Mouse (Mus musculus): Measurements from ENCODE around the gene Tenm3. TPM values are rescaled to one million over a fixed set of nuclear protein-coding genes. Genes with fewer than 3 reads are reported as not detected.

The Tenm3 gene
- total and polyA plus RNA-seq, 3 experiments: 0.01 to 0.11 TPM; not detected in 1

- DNase-seq (ENCODE audit: low spot score) (no peak), ATAC-seq (ENCODE audit: extremely low read depth, insufficient number of reproducible peaks, low FRiP score, poor library complexity, severe bottlenecking) (no peak)
- H3K9me3 ChIP-seq (replicated peaks): peaks cover 38% of the 10 kb centered on the region
- no peaks in the 10 kb centered on the region for H3K4me1 ChIP-seq (ENCODE audit: insufficient read depth, low read depth, low read length)
- no peak overlapping the region for H3K4me3 ChIP-seq (ENCODE audit: low read depth, low read length)
- no peaks in the 10 kb centered on the region for H3K36me3 ChIP-seq (replicated peaks)
- H3K27me3 ChIP-seq (ENCODE audit: insufficient read depth, low read length): no peaks in the 10 kb centered on the region
- TF ChIP-seq POLR2AphosphoS5 (IDR thresholded peaks at IDR 0.05; ENCODE audit: insufficient replicate concordance, low read depth, low read length) (no peak), CTCF (IDR thresholded peaks at IDR 0.05; ENCODE audit: low read depth, low read length) (no peak), GATA1 (IDR thresholded peaks at IDR 0.05; ENCODE audit: borderline replicate concordance, low read length) (no peak), GATA2 (IDR thresholded peaks at IDR 0.05; ENCODE audit: borderline replicate concordance, low read depth, low read length) (no peak), TAL1 (conservative IDR thresholded peaks at IDR 0.05; ENCODE audit: low read depth, low read length) (no peak)
Measured at GRCm38 (mm10) chr8:48540894-48541293, 302.9 kb downstream of the Tenm3 start.

DNA sequence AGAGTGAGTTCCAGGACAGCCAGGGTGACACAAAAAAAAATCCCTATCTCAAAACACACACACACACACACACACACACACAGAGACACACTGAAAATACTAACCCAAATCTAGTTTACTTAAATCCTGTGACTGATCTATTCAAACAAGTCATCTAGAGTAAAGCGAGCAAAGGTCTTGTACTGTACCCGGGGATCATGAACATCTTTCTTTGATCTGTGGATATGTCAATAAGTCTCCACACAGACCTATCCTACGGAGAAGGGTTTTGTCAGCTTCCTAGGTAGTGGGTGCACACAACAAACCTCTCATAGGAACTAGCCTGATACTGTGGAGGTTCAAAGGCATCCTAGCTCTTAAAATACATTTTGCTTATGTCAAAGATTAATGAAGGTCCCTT, 307.9 kb downstream of the Tenm3 start:
- H3K9me3 ChIP-seq (replicated peaks): peaks cover 30% of the 10 kb centered on the region
- ATAC-seq (ENCODE audit: extremely low read depth, insufficient number of reproducible peaks, low FRiP score, poor library complexity, severe bottlenecking): no peak
- DNase-seq (ENCODE audit: low spot score): no peak
- no peaks in the 10 kb centered on the region for H3K36me3 ChIP-seq (replicated peaks)
- H3K4me3 ChIP-seq (ENCODE audit: low read depth, low read length): no peak overlapping the region
- H3K4me1 ChIP-seq (ENCODE audit: insufficient read depth, low read depth, low read length): no peaks in the 10 kb centered on the region
- TF ChIP-seq GATA2 (IDR thresholded peaks at IDR 0.05; ENCODE audit: borderline replicate concordance, low read depth, low read length) (no peak), GATA1 (IDR thresholded peaks at IDR 0.05; ENCODE audit: borderline replicate concordance, low read length) (no peak), POLR2AphosphoS5 (IDR thresholded peaks at IDR 0.05; ENCODE audit: insufficient replicate concordance, low read depth, low read length) (no peak), CTCF (IDR thresholded peaks at IDR 0.05; ENCODE audit: low read depth, low read length) (no peak), TAL1 (conservative IDR thresholded peaks at IDR 0.05; ENCODE audit: low read depth, low read length) (no peak)
- H3K27me3 ChIP-seq (ENCODE audit: insufficient read depth, low read length): no peaks in the 10 kb centered on the region

DNA sequence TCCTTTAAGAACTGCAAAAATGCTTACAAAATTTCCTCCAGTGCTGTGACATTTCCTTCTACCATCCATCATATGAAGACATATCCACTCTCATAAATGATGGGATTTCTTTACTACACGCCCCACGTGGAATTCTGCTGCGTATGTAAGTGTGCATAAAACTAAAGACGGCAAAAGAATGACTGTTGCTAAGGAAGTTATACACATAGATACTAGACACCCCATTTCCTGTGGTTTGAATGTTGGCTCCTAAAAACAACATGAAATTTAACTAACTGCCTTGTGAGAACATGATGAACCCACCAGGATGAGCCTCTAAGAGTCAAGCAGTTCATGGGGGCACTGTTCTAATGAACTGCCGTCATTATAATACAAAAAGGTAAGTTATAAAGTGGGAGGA, 312.0 kb downstream of the Tenm3 start:
- no peaks in the 10 kb centered on the region for H3K36me3 ChIP-seq (replicated peaks)
- TF ChIP-seq GATA2 (IDR thresholded peaks at IDR 0.05; ENCODE audit: borderline replicate concordance, low read depth, low read length) (no peak), POLR2AphosphoS5 (IDR thresholded peaks at IDR 0.05; ENCODE audit: insufficient replicate concordance, low read depth, low read length) (no peak), TAL1 (conservative IDR thresholded peaks at IDR 0.05; ENCODE audit: low read depth, low read length) (no peak), GATA1 (IDR thresholded peaks at IDR 0.05; ENCODE audit: borderline replicate concordance, low read length) (no peak), CTCF (IDR thresholded peaks at IDR 0.05; ENCODE audit: low read depth, low read length) (no peak)
- H3K9me3 ChIP-seq (replicated peaks): peaks cover 23% of the 10 kb centered on the region
- DNase-seq (ENCODE audit: low spot score) (no peak), ATAC-seq (ENCODE audit: extremely low read depth, insufficient number of reproducible peaks, low FRiP score, poor library complexity, severe bottlenecking) (no peak)
- no peaks in the 10 kb centered on the region for H3K27me3 ChIP-seq (ENCODE audit: insufficient read depth, low read length)
- no peaks in the 10 kb centered on the region for H3K4me1 ChIP-seq (ENCODE audit: insufficient read depth, low read depth, low read length)
- H3K4me3 ChIP-seq (ENCODE audit: low read depth, low read length): no peak overlapping the region

DNA sequence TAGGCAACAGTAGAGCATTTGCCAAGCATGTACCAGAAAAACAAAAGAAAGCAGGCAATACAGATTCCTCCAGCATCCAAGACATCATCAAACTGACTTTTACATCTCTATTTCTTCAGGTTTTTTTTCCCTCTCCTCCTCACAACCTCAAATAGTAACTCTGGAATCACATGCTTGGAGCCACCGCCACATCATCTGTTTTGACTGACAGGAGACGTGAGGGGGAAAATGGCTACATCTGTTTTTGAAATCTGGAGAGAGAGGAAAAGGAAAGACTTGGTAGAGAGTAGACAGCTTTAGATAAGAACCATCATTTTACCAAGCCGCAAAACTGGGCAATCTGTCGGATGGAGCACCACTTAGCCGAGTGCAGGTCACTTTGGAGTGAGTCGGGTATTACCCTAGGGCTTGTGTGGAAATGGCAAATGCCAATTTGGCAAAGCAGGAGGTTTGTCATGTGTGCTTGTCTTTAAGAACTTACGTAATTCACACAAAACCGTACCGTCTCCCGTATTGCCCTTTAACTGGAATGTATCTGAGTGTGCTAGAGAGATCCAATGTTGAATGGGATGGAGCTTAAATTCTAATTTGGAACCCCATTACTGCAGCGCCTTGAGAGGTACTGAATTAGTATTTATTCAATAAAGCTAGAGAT, 312.7 kb downstream of the Tenm3 start:
- Histone ChIP-seq H3K4me3 (ENCODE audit: low read depth, low read length) (no peak overlapping the region), H3K36me3 (replicated peaks) (no peaks in the 10 kb centered on the region), H3K27me3 (ENCODE audit: insufficient read depth, low read length) (no peaks in the 10 kb centered on the region), H3K9me3 (replicated peaks) (peaks cover 23% of the 10 kb centered on the region), H3K4me1 (ENCODE audit: insufficient read depth, low read depth, low read length) (no peaks in the 10 kb centered on the region)
- no peak for ATAC-seq (ENCODE audit: extremely low read depth, insufficient number of reproducible peaks, low FRiP score, poor library complexity, severe bottlenecking)
- TF ChIP-seq CTCF (IDR thresholded peaks at IDR 0.05; ENCODE audit: low read depth, low read length): no peak
- TF ChIP-seq GATA1 (IDR thresholded peaks at IDR 0.05; ENCODE audit: borderline replicate concordance, low read length): no peak
- DNase-seq (ENCODE audit: low spot score): no peak

DNA sequence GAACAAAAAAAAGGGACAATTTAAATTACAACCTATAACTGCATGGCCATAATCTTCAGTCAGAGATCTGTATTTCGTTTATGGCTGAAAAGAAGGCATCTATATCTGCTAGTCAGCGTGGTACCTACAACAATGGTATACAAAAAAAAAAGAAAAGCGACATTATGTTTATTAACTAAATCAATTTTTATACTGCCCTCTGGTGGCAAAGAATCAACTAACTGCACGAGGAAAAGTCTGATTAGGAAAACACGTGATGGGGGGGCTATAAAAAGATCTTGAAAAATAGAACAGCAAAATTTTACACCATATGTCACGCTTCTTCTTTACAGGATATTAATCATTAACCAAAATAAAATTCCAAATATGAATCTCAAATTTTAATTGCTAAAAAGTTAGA, 316.3 kb downstream of the Tenm3 start:
- no peak for ATAC-seq (ENCODE audit: extremely low read depth, insufficient number of reproducible peaks, low FRiP score, poor library complexity, severe bottlenecking)
- no peak overlapping the region for H3K4me3 ChIP-seq (ENCODE audit: low read depth, low read length)
- no peaks in the 10 kb centered on the region for H3K4me1 ChIP-seq (ENCODE audit: insufficient read depth, low read depth, low read length)
- no peaks in the 10 kb centered on the region for H3K36me3 ChIP-seq (replicated peaks)
- TF ChIP-seq GATA1 (IDR thresholded peaks at IDR 0.05; ENCODE audit: borderline replicate concordance, low read length) (no peak), POLR2AphosphoS5 (IDR thresholded peaks at IDR 0.05; ENCODE audit: insufficient replicate concordance, low read depth, low read length) (no peak), GATA2 (IDR thresholded peaks at IDR 0.05; ENCODE audit: borderline replicate concordance, low read depth, low read length) (no peak), CTCF (IDR thresholded peaks at IDR 0.05; ENCODE audit: low read depth, low read length) (no peak)
- no peak for DNase-seq (ENCODE audit: low spot score)
- no peaks in the 10 kb centered on the region for H3K27me3 ChIP-seq (ENCODE audit: insufficient read depth, low read length)
- peaks cover 17% of the 10 kb centered on the region for H3K9me3 ChIP-seq (replicated peaks)

GRCm38 (mm10) chr8:48522536-48523123, 321.1 kb downstream of the Tenm3 start:
- peaks cover 24% of the 10 kb centered on the region for H3K9me3 ChIP-seq (replicated peaks)
- no peak overlapping the region for H3K4me3 ChIP-seq (ENCODE audit: low read depth, low read length)
- no peak for TF ChIP-seq CTCF (IDR thresholded peaks at IDR 0.05; ENCODE audit: low read depth, low read length)
- no peak for TF ChIP-seq TAL1 (conservative IDR thresholded peaks at IDR 0.05; ENCODE audit: low read depth, low read length)
- TF ChIP-seq GATA1 (IDR thresholded peaks at IDR 0.05; ENCODE audit: borderline replicate concordance, low read length): no peak
- no peak for TF ChIP-seq GATA2 (IDR thresholded peaks at IDR 0.05; ENCODE audit: borderline replicate concordance, low read depth, low read length)
- TF ChIP-seq POLR2AphosphoS5 (IDR thresholded peaks at IDR 0.05; ENCODE audit: insufficient replicate concordance, low read depth, low read length): no peak; the same call in 1 of the 2 replicates
- ATAC-seq (ENCODE audit: extremely low read depth, insufficient number of reproducible peaks, low FRiP score, poor library complexity, severe bottlenecking): no peak
- no peak for DNase-seq (ENCODE audit: low spot score)
- no peaks in the 10 kb centered on the region for H3K36me3 ChIP-seq (replicated peaks)
- H3K27me3 ChIP-seq (ENCODE audit: insufficient read depth, low read length): no peaks in the 10 kb centered on the region
- H3K4me1 ChIP-seq (ENCODE audit: insufficient read depth, low read depth, low read length): no peaks in the 10 kb centered on the region

All from G1E (cell line).